Mouse (Mus musculus): ENCODE results near the gene Asf1b. TPM values are rescaled to one million over a fixed set of nuclear protein-coding genes. Genes with fewer than 3 reads are reported as not detected.
A peak's percentile ranks its signal among the peaks of the same experiment; 100 is the strongest.
"Not testable (repeated sequence)": the region's sequence is repeated elsewhere in the genome, so short reads cannot be mapped to it uniquely, and the experiment has no call there.

The Asf1b gene
- polyA plus RNA-seq, 1 experiment from 2014 or later, result 83.0 TPM

DNA sequence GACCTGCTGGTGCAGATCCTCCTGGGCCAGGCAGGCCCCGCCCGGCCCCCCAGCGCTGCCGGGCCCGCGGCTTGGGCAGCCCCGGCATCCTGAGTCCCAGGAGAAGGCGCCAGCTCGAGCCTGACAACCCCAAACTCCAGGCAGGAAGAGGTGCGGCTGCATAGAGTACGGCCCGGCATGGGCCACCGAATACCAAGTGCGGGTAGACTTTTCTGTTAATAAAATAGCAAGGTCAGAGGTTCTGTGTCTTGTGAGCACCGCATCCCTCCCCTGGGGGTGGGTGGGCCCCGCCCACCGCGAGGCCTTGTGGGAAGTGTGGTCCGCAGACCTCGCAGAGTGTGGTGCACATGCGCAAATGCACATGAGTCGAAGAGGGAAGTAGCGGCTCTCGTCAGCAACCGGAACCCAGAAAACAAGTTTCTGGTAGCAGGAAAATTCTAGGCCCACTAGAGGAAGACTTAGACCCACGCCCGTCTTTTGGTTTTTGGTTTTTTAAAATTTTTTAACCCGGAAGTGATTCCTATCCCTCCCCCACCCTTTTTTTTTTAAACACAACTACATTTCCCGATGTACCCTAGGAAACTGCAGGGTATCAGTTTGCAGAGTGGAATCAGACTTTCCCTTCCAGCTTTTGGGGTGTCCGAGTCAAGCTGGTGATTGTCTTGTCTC, 49.4 kb downstream of the Asf1b start:
- H3K27me3 ChIP-seq (ENCODE audit: control insufficient read depth, insufficient read depth, low read length), result no peaks in the 10 kb centered on the region; the same call in 1 of the 2 replicates
- peak overlapping the region; percentile 81 for H3K4me2 ChIP-seq (ENCODE audit: low read depth, low read length)
- ATAC-seq (replicated peaks; ENCODE audit: insufficient number of reproducible peaks, low FRiP score, low TSS enrichment, low read depth) (peak; percentile 67), DNase-seq (ENCODE audit: low spot score) (peak; percentile 94)
- H3K4me1 ChIP-seq (ENCODE audit: control insufficient read depth, insufficient read depth, low read length), result no peaks in the 10 kb centered on the region; the same call in 1 of the 2 replicates
- H3K9ac ChIP-seq (replicated peaks; ENCODE audit: low read length), result peak overlapping the region; percentile 65
- under 1% methylated on average over 30 of the region's 30 CpGs for WGBS
- no peaks in the 10 kb centered on the region; the same call in 1 of the 2 replicates for H3K36me3 ChIP-seq (replicated peaks; ENCODE audit: control insufficient read depth, insufficient read depth, low read depth, low read length)
- H3K9me3 ChIP-seq (replicated peaks; ENCODE audit: control insufficient read depth, low read length), result no peaks in the 10 kb centered on the region
- peak overlapping the region; percentile 22; the same call in 1 of the 2 replicates for H3K27ac ChIP-seq (replicated peaks; ENCODE audit: low read depth, low read length)
- H3K4me3 ChIP-seq (ENCODE audit: low read depth, low read length), result peak overlapping the region; percentile 48

DNA sequence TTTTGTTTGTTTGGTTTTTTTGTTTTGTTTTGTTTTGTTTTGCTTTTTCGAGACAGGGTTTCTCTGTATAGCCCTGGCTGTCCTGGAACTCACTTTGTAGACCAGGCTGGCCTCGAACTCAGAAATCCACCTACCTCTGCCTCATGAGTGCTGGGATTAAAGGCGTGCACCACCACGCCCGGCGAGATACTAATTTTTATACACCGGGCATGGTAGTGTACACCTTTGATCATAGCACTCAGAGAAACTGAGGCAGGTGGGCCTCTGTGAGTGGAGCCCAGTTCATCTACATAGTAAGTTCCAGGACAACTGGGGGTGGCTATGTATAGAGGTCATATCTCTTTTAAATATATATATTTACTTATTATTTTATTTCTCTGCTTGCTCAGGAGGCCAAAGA, 50.2 kb downstream of the Asf1b start:
- not testable (repeated sequence) for H3K36me3 ChIP-seq (replicated peaks; ENCODE audit: control insufficient read depth, insufficient read depth, low read depth, low read length); ATAC-seq (replicated peaks; ENCODE audit: insufficient number of reproducible peaks, low FRiP score, low TSS enrichment, low read depth); H3K4me1 ChIP-seq (ENCODE audit: control insufficient read depth, insufficient read depth, low read length); H3K9ac ChIP-seq (replicated peaks; ENCODE audit: low read length); H3K27ac ChIP-seq (replicated peaks; ENCODE audit: low read depth, low read length); H3K27me3 ChIP-seq (ENCODE audit: control insufficient read depth, insufficient read depth, low read length); DNase-seq (ENCODE audit: low spot score); H3K4me2 ChIP-seq (ENCODE audit: low read depth, low read length); H3K4me3 ChIP-seq (ENCODE audit: low read depth, low read length); H3K9me3 ChIP-seq (replicated peaks; ENCODE audit: control insufficient read depth, low read length)
- WGBS, result 90% methylated on average over 7 of the region's 7 CpGs

DNA sequence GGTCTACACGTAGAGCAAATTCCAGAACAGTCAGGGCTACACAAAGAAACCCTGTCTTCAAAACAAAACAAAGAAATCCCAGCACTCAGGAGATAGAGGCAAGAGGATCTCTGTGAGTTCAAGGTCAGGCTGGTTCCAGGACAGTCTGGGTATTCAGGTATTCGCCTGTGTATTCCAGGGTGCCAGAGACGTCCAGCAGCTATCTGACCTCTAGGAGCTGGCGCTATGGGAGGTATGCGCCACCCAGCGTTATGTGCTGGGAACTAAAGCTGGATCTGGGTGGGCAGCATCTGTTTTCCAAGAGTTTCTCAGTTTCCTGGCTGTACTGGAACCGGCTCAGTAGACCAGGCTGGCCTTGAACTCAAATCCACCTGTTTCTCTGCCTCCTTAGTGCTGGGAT, 53.1 kb downstream of the Asf1b start:
- Histone ChIP-seq H3K27me3 (ENCODE audit: control insufficient read depth, insufficient read depth, low read length) (peaks cover 29% of the 10 kb centered on the region), H3K9ac (replicated peaks; ENCODE audit: low read length) (no peak overlapping the region), H3K4me2 (ENCODE audit: low read depth, low read length) (no peak overlapping the region), H3K27ac (replicated peaks; ENCODE audit: low read depth, low read length) (no peak overlapping the region), H3K36me3 (replicated peaks; ENCODE audit: control insufficient read depth, insufficient read depth, low read depth, low read length) (no peaks in the 10 kb centered on the region), H3K4me3 (ENCODE audit: low read depth, low read length) (no peak overlapping the region), H3K9me3 (replicated peaks; ENCODE audit: control insufficient read depth, low read length) (no peaks in the 10 kb centered on the region), H3K4me1 (ENCODE audit: control insufficient read depth, insufficient read depth, low read length) (peaks cover 3% of the 10 kb centered on the region)
- WGBS, result 28% methylated on average over 7 of the region's 7 CpGs
- ATAC-seq (replicated peaks; ENCODE audit: insufficient number of reproducible peaks, low FRiP score, low TSS enrichment, low read depth), result no peak
- peak; percentile 49 for DNase-seq (ENCODE audit: low spot score)

DNA sequence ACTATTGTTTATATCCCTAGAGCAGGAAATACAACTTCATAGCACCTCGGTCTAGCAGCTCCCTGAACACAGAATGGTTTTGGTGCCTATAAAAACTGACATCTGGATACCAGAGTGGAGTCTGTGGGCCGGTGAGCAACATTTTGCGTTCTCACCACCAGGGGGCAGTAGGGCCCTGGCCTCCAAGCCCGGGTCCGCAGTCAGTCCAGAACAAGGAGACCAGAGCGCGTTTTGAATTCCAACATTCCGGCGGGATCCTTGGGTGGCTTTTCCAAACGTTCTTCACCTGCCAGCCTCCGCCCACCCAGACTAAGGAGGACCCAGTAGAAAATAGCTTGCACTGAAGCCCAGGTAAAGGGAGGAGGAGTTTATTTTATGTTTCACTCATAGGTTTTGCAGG, 54.6 kb downstream of the Asf1b start:
- DNase-seq (ENCODE audit: low spot score) (peak; percentile 93), ATAC-seq (replicated peaks; ENCODE audit: insufficient number of reproducible peaks, low FRiP score, low TSS enrichment, low read depth) (no peak)
- H3K27me3 ChIP-seq (ENCODE audit: control insufficient read depth, insufficient read depth, low read length), result peaks cover 32% of the 10 kb centered on the region
- no peak overlapping the region for H3K9ac ChIP-seq (replicated peaks; ENCODE audit: low read length)
- H3K27ac ChIP-seq (replicated peaks; ENCODE audit: low read depth, low read length), result no peak overlapping the region
- H3K4me3 ChIP-seq (ENCODE audit: low read depth, low read length), result no peak overlapping the region
- 2% methylated on average over 11 of the region's 11 CpGs for WGBS
- no peaks in the 10 kb centered on the region for H3K36me3 ChIP-seq (replicated peaks; ENCODE audit: control insufficient read depth, insufficient read depth, low read depth, low read length)
- H3K9me3 ChIP-seq (replicated peaks; ENCODE audit: control insufficient read depth, low read length), result no peaks in the 10 kb centered on the region
- no peak overlapping the region for H3K4me2 ChIP-seq (ENCODE audit: low read depth, low read length)
- H3K4me1 ChIP-seq (ENCODE audit: control insufficient read depth, insufficient read depth, low read length), result peaks cover 3% of the 10 kb centered on the region

DNA sequence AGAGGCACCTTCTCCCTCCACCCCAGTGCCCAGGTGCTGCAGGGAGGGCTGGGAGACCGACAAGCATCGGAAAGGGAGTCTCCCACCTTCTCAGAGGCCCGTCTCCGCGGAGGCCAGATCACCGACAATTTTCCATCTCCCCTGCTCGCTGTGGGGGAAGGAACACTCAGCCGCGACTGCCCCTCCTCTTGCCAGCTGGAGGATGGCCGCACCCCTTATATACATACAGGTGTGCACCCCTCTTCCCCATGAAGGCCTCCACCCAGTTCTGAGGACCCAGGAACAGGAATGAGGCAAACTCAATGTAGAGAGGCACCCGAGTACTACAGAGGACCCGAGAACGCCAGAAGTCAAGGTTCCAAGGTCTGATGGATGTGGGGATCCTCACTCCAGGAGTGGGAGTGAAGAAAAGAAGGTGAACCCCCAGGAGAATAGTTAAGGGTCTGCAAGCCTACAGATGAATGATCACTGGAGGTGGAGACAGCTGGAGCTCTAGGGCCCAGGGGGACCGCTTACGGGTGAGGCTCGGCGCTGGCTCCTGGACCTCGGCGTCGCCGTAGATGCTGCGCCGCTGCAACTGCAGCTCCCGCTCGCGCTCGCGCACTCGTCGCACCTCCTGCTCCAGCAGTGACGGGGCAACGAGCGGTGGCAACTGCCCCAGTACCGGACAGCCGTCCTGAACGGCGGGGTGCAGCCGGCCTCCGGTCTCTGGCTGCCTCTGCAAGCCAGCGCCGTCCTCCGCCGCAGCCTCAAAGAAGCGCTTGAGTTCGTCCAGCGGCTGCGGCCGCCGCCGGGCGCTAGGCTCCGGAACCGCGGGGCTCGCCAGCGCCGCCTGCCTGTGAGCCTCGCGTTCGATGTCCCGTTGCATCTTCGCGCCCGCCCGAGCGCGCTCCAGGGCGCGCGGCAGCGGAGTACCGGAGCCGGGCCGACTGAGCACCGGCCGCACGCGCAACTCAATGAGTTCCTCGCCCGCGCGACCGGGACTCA, 55.6 kb downstream of the Asf1b start:
- H3K27me3 ChIP-seq (ENCODE audit: control insufficient read depth, insufficient read depth, low read length), result peaks cover 32% of the 10 kb centered on the region

DNA sequence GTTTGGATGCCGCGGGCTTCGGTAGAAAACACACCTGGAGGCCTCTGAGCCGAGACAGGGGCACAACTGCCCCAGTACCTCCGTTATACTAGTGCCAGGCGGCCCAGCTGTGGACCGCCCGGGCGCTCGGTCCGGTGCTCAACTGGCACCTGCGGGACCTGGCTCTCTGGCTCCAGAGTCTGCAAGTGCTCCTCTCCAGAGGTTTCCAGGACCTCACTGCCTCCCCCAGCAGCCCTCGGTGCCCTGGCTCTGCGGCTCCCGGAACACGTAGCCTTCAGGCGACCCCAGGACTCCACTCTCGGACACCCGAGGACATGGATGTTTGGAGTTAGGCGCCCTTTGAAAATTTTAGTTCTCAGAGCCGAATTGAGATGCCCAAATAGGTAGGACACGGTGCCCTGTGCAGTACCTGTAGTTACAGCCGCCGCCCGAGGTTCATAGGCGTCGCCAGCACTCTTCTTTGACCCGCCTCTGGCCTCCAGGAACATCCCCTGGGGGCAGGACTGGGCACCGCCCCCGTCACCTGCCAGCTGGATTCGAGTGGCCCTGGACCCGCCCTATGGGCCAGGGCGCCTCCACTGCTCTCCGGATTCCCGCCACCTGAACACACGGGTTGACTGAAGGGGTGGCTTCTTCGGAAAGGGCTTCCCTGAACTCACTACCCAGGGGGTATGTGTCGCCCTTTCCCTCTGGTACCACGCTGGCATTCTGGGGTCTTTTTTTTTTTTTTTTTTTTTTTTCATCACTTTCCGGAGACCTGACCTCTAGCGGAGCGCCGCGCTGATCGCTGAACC, 56.6 kb downstream of the Asf1b start, which contains the start of gene 2210011C24Rik:
2210011C24Rik (minus strand) TSS at position 467 of the 794 bp plus-strand sequence.
- under 1% methylated on average over 45 of the region's 45 CpGs for WGBS
- Histone ChIP-seq H3K27ac (replicated peaks; ENCODE audit: low read depth, low read length) (no peak within 1 kb of the TSS), H3K27me3 (ENCODE audit: control insufficient read depth, insufficient read depth, low read length) (peaks cover 32% of the 10 kb centered on the region)

More for the DNA sequence above, 55.6 kb downstream of the Asf1b start:
- Histone ChIP-seq H3K4me2 (ENCODE audit: low read depth, low read length) (peak overlapping the region; percentile 89), H3K9me3 (replicated peaks; ENCODE audit: control insufficient read depth, low read length) (no peaks in the 10 kb centered on the region), H3K4me1 (ENCODE audit: control insufficient read depth, insufficient read depth, low read length) (peaks cover 3% of the 10 kb centered on the region), H3K9ac (replicated peaks; ENCODE audit: low read length) (peak overlapping the region; percentile 42), H3K36me3 (replicated peaks; ENCODE audit: control insufficient read depth, insufficient read depth, low read depth, low read length) (no peaks in the 10 kb centered on the region), H3K27ac (replicated peaks; ENCODE audit: low read depth, low read length) (no peak overlapping the region), H3K4me3 (ENCODE audit: low read depth, low read length) (peak overlapping the region; percentile 45)
- 2% methylated on average over 75 of the region's 83 CpGs for WGBS
- ATAC-seq (replicated peaks; ENCODE audit: insufficient number of reproducible peaks, low FRiP score, low TSS enrichment, low read depth) (no peak), DNase-seq (ENCODE audit: low spot score) (peak; percentile 85)

DNA sequence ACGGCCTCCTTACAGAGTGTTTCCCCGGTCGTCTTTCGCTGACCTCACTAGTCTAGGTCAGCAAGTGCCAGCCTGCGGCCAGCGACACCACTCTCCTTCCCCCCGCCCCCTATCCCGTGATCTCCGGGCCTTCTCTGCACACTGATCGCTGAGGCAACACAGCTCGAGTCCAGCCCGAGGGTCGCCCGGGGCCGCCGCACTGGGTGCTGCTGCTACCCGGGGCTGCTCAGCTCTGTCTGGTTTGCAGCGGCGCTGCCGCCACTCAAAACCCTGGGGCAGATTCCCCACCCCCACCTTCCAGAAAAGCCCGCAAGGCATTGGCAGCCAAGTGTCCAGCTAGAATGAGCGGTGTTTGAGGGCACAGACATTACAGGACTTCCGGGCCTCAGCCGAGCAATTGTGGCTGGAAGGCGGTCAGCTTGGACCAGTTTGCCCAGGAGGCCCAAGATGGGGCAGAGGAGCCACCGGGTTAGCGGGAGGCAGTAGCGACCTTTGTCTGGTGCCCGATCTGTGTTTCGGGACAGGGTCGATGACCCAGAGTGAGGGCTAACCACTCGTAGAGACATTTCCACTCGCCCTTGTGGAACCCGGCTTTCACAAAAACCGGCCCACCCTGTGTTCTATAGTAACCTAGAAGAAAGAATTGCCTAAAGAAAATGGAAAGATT, 57.3 kb downstream of the Asf1b start:
- peak overlapping the region; percentile 89 for H3K4me2 ChIP-seq (ENCODE audit: low read depth, low read length)
- ATAC-seq (replicated peaks; ENCODE audit: insufficient number of reproducible peaks, low FRiP score, low TSS enrichment, low read depth) (no peak), DNase-seq (ENCODE audit: low spot score) (no peak)
- H3K4me3 ChIP-seq (ENCODE audit: low read depth, low read length), result peak overlapping the region; percentile 11
- peaks cover 3% of the 10 kb centered on the region for H3K4me1 ChIP-seq (ENCODE audit: control insufficient read depth, insufficient read depth, low read length)
- 3% methylated on average over 35 of the region's 35 CpGs for WGBS
- H3K27ac ChIP-seq (replicated peaks; ENCODE audit: low read depth, low read length), result no peak overlapping the region
- H3K36me3 ChIP-seq (replicated peaks; ENCODE audit: control insufficient read depth, insufficient read depth, low read depth, low read length), result no peaks in the 10 kb centered on the region
- H3K9ac ChIP-seq (replicated peaks; ENCODE audit: low read length), result peak overlapping the region; percentile 10; the same call in 1 of the 2 replicates
- H3K27me3 ChIP-seq (ENCODE audit: control insufficient read depth, insufficient read depth, low read length), result peaks cover 32% of the 10 kb centered on the region
- no peaks in the 10 kb centered on the region for H3K9me3 ChIP-seq (replicated peaks; ENCODE audit: control insufficient read depth, low read length)

More for the DNA sequence above, 56.6 kb downstream of the Asf1b start, which contains the start of gene 2210011C24Rik:
- no peak for ATAC-seq (replicated peaks; ENCODE audit: insufficient number of reproducible peaks, low FRiP score, low TSS enrichment, low read depth)
- Histone ChIP-seq H3K9ac (replicated peaks; ENCODE audit: low read length) (peak within 1 kb of the TSS; percentile 42), H3K9me3 (replicated peaks; ENCODE audit: control insufficient read depth, low read length) (no peaks in the 10 kb centered on the region), H3K4me3 (ENCODE audit: low read depth, low read length) (peak within 1 kb of the TSS; percentile 45), H3K36me3 (replicated peaks; ENCODE audit: control insufficient read depth, insufficient read depth, low read depth, low read length) (no peaks in the 10 kb centered on the region), H3K4me1 (ENCODE audit: control insufficient read depth, insufficient read depth, low read length) (peaks cover 3% of the 10 kb centered on the region), H3K4me2 (ENCODE audit: low read depth, low read length) (peak within 1 kb of the TSS; percentile 89)
- no peak for DNase-seq (ENCODE audit: low spot score)

All from embryonic facial prominence, embryonic 11.5 days (tissue).